Mouse (Mus musculus) kidney, embryonic 15.5 days (tissue): ENCODE data around the gene Ogfod2. TPM values are rescaled to one million over a fixed set of nuclear protein-coding genes. Genes with fewer than 3 reads are reported as not detected.

ENCODE experiments used
- ATAC-seq: fragments of 200-750 bp; cut with Nextera tagmentation; replicated peaks from 2 replicates; pipeline ENCODE4 v1.8.0; 2017; ENCODE audit warnings: moderate TSS enrichment; ENCODE audit not compliant: low FRiP score
- H3K27ac ChIP-seq: fragments of 300-500 bp; sonication (generic); 2 replicates; pipeline ENCODE4 v1.5.1; 2015; ENCODE audit warnings: mild to moderate bottlenecking, inconsistent platforms
- H3K27me3 ChIP-seq: fragments of 300-500 bp; sonication (generic); 2 replicates; pipeline ENCODE4 v1.6.1; 2015; ENCODE audit warnings: inconsistent platforms
- H3K36me3 ChIP-seq: fragments of 300-500 bp; sonication (generic); 2 replicates; pipeline ENCODE4 v1.6.1; 2015; ENCODE audit warnings: inconsistent platforms
- H3K4me1 ChIP-seq: fragments of 300-500 bp; sonication (generic); 2 replicates; pipeline ENCODE4 v1.6.1; 2015; ENCODE audit warnings: inconsistent platforms
- H3K4me2 ChIP-seq: fragments of 300-500 bp; sonication (generic); 2 replicates; pipeline ENCODE4 v1.6.1; 2015; ENCODE audit warnings: moderate library complexity, mild to moderate bottlenecking, inconsistent platforms
- H3K4me3 ChIP-seq: fragments of 300-500 bp; sonication (generic); replicated peaks from 2 replicates; pipeline ENCODE4 v1.5.1; 2015; ENCODE audit warnings: mild to moderate bottlenecking, inconsistent platforms
- H3K9ac ChIP-seq: fragments of 300-500 bp; sonication (generic); 2 replicates; pipeline ENCODE4 v1.6.1; 2015; ENCODE audit warnings: mild to moderate bottlenecking, inconsistent platforms
- H3K9me3 ChIP-seq: fragments of 300-500 bp; sonication (generic); replicated peaks from 2 replicates; pipeline ENCODE4 v1.6.1; 2016; ENCODE audit warnings: inconsistent platforms
- WGBS: fragments of 180-500 bp; shearing (Covaris S2); methylation state at CpG from one replicate; pipeline ENCODE4 v1.1.7; 2015; ENCODE audit warnings: mixed read lengths; 5-methylcytosine and 5-hydroxymethylcytosine counted together
- polyA plus RNA-seq: library from polyadenylated mRNA; unstranded; fragments of >200 nt; fragmentation: Nextera tagmentation; extraction: Ambion mirVana; gene quantifications from 2 replicates; pipeline ENCODE4 v1.2.1, GENCODE M21; 2015

Gene Ogfod2
- polyA plus RNA-seq, 1 experiment from 2014 or later, result 24.7 TPM

DNA sequence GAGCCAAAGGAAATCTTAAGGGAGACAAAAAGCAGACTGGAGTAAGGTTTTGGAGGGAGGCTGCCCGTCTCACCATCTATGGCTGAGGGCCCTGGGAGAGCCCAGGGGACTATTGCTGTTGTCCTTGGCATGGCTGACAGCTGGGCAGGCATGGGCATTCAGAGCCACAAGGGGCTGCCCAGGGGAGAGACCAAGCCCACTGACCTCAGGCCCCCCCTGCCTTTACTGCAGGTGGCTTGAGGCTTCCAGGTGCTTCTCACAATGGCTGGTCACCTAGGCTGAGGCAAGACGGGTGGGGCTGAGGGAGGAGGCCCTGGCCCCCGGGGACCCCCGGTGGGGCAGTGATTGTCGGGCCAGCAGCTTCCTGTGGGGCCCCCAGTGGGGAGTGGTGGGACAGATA is 7.1 kb downstream of the Ogfod2 start:
- no peaks in the 10 kb centered on the region for H3K9me3 ChIP-seq
- H3K27ac ChIP-seq, result no peak overlapping the region
- peaks cover 18% of the 10 kb centered on the region for H3K4me1 ChIP-seq
- H3K36me3 ChIP-seq, result peaks cover 78% of the 10 kb centered on the region
- WGBS, result 74% methylated on average over 5 of the region's 5 CpGs
- ATAC-seq, result no peak
- no peak overlapping the region for H3K9ac ChIP-seq
- no peaks in the 10 kb centered on the region for H3K27me3 ChIP-seq
- H3K4me3 ChIP-seq, result no peak overlapping the region
- H3K4me2 ChIP-seq, result no peak overlapping the region

DNA sequence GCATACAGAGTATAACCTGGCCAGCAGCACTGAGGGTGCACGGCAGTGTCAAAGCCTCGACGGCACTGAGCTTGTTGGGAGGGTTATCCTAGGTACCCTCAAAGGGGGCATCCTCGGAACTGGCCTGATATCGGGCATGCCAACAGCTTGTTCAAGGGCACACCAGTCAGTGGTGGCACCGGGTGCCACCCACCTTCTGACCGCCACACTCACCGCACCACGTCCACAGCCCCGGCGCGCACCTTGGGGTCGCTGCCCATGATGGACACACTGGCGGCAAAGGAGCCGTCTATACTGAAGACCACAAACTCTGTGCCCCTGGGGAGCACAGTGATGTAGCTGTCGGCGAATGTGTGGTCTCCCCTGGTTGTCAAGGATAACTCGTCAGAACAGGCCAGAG is 10.3 kb downstream of the Ogfod2 start:
- Histone ChIP-seq H3K36me3 (peaks cover 78% of the 10 kb centered on the region), H3K27me3 (no peaks in the 10 kb centered on the region), H3K9ac (no peak overlapping the region), H3K4me3 (no peak overlapping the region), H3K27ac (no peak overlapping the region), H3K4me2 (no peak overlapping the region), H3K9me3 (no peaks in the 10 kb centered on the region), H3K4me1 (peaks cover 2% of the 10 kb centered on the region)
- WGBS, result 89% methylated on average over 18 of the region's 18 CpGs
- no peak for ATAC-seq

DNA sequence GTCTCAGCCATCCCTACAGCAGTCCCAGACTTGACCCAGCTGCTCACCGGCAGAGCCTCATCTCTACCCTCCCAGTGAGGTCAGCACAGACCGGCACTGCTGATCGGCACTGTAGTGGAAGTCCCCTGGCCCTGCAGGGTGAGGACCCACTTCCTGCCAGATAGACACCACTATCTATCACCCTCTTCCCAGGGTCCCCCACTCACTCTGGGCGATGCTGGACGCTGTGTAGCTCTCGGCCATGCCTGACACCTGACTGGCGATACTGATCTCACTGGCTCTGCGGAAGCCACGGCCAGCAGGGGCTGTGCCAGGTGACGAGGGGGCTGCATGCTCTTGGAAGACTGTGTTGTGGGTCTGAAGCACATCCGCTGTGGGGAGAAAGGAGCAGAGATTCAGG is 13.0 kb downstream of the Ogfod2 start:
- H3K27me3 ChIP-seq, result no peaks in the 10 kb centered on the region
- 88% methylated on average over 11 of the region's 11 CpGs for WGBS
- no peak overlapping the region for H3K27ac ChIP-seq
- H3K4me1 ChIP-seq, result no peaks in the 10 kb centered on the region
- H3K4me2 ChIP-seq, result no peak overlapping the region
- peaks cover 73% of the 10 kb centered on the region for H3K36me3 ChIP-seq
- ATAC-seq, result no peak
- no peak overlapping the region for H3K4me3 ChIP-seq
- no peak overlapping the region for H3K9ac ChIP-seq
- H3K9me3 ChIP-seq, result no peaks in the 10 kb centered on the region

DNA sequence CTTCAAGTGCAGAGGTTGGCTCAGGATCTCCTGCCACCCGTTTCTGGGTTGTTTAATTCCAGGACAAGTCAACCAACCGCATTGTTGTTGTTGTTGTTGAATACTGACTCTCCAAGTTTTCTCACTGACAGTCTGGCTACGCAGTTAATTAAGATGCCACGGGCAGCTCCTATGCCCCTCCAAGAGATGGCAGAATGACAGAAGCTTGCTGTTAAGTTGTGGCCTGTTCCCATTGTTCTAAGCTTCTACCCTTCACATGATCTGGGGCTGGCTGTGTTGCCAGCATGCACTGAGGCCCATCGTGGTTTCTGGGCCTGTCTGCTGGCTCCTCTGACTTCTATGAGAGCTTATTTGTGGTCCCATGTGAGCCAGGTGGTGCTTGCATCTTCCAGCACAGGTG is 22.2 kb downstream of the Ogfod2 start:
- H3K36me3 ChIP-seq, result peaks cover 42% of the 10 kb centered on the region
- 87% methylated on average over 5 of the region's 5 CpGs for WGBS
- no peak overlapping the region for H3K4me3 ChIP-seq
- no peak overlapping the region for H3K9ac ChIP-seq
- H3K27ac ChIP-seq, result no peak overlapping the region
- H3K4me2 ChIP-seq, result no peak overlapping the region
- H3K9me3 ChIP-seq, result no peaks in the 10 kb centered on the region
- H3K4me1 ChIP-seq, result no peaks in the 10 kb centered on the region
- no peak for ATAC-seq
- H3K27me3 ChIP-seq, result no peaks in the 10 kb centered on the region

DNA sequence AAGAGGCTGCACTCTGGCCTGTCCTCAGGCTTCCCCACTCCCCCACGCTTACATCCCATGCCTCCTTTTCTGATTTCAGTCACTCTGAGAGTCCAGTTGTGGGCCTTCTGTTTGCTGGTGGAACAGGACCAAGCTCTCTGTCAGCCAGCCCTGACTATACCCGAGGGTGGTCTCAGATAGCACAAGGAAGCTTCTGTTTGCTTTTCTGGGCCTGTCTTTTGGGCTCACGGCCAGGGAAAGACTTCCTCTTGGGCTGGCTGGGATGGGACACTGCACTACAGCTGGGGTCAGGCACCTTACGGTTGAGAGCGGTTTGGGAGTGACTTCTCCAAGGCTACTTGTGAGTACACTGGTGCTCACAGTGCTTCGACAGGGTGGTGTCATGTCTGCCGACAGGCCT is 26.0 kb downstream of the Ogfod2 start:
- no peak overlapping the region for H3K4me2 ChIP-seq
- 72% methylated on average over 7 of the region's 7 CpGs for WGBS
- no peaks in the 10 kb centered on the region for H3K27me3 ChIP-seq
- no peaks in the 10 kb centered on the region for H3K9me3 ChIP-seq
- no peak for ATAC-seq
- H3K9ac ChIP-seq, result no peak overlapping the region
- H3K27ac ChIP-seq, result no peak overlapping the region
- H3K4me3 ChIP-seq, result no peak overlapping the region
- H3K4me1 ChIP-seq, result no peaks in the 10 kb centered on the region
- H3K36me3 ChIP-seq, result peaks cover 40% of the 10 kb centered on the region

- Histone ChIP-seq H3K27me3 (no peaks in the 10 kb centered on the region), H3K4me1 (no peaks in the 10 kb centered on the region), H3K36me3 (0 out of 2 replicates have a peak, but pooled peaks cover 2% of the 10 kb centered on the region), H3K4me2 (no peak overlapping the region), H3K9me3 (no peaks in the 10 kb centered on the region), H3K27ac (no peak overlapping the region), H3K9ac (no peak overlapping the region), H3K4me3 (no peak overlapping the region)
- 58% methylated on average over 5 of the region's 5 CpGs for WGBS
- ATAC-seq, result no peak
Observed at GRCm38 (mm10) chr5:124149028-124149427, 36.9 kb downstream of the Ogfod2 start.

- no peak overlapping the region for H3K27ac ChIP-seq
- no peaks in the 10 kb centered on the region for H3K9me3 ChIP-seq
- no peak for ATAC-seq
- WGBS, result 86% methylated on average over 7 of the region's 7 CpGs
- no peak overlapping the region for H3K4me3 ChIP-seq
- no peaks in the 10 kb centered on the region for H3K27me3 ChIP-seq
- no peaks in the 10 kb centered on the region for H3K4me1 ChIP-seq
- 0 out of 2 replicates have a peak, but pooled peaks cover 2% of the 10 kb centered on the region for H3K36me3 ChIP-seq
- H3K9ac ChIP-seq, result no peak overlapping the region
- H3K4me2 ChIP-seq, result no peak overlapping the region
Observed at GRCm38 (mm10) chr5:124150895-124151294, 38.8 kb downstream of the Ogfod2 start.

DNA sequence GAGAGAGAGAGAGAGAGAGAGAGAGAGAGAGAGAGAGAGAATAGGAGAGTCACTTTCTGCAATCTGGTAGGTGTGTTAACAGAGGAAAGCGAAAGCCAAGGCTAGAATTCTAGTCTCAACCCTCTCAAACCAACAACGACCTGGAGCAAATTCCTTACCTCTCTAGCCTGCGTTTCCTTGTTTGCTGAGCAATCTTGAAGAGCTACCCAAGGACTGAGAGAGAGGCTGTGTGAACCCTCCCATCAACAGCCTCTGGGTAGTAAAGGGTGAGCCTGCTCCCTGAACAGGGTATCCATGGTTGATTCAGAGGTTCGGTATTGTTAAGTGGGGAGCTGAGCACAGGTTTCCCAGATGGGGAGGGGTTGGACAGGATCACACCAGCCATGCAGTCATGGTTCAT is 40.6 kb downstream of the Ogfod2 start:
- no peak for ATAC-seq
- H3K9ac ChIP-seq, result no peak overlapping the region
- no peak overlapping the region for H3K27ac ChIP-seq
- H3K9me3 ChIP-seq, result no peaks in the 10 kb centered on the region
- H3K4me1 ChIP-seq, result no peaks in the 10 kb centered on the region
- H3K4me2 ChIP-seq, result no peak overlapping the region
- H3K4me3 ChIP-seq, result no peak overlapping the region
- 0 out of 2 replicates have a peak, but pooled peaks cover 2% of the 10 kb centered on the region for H3K36me3 ChIP-seq
- no peaks in the 10 kb centered on the region for H3K27me3 ChIP-seq
- WGBS, result 78% methylated on average over 4 of the region's 4 CpGs

DNA sequence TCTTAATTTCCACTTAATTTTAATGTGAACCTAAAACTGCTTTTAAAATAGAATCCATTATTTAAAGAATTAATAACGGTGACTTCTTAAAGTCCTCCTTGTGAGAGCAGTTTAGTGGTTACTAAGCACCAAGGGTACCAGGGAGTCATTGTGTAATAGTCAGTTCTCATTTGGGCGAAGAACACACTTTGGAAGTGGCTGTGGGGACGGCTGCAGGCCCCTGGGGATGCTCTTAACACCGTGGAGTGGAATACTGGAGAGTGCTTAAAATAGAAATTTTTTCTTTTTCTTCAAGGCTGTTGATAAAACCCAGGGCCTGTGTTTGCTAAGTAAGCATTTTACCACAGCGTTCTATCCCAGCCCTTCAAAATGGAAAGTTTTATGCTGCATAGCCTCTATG is 43.8 kb downstream of the Ogfod2 start:
- H3K4me3 ChIP-seq, result no peak overlapping the region
- H3K36me3 ChIP-seq, result 0 out of 2 replicates have a peak, but pooled peaks cover 2% of the 10 kb centered on the region
- no peaks in the 10 kb centered on the region for H3K27me3 ChIP-seq
- 82% methylated on average over 5 of the region's 5 CpGs for WGBS
- no peaks in the 10 kb centered on the region for H3K4me1 ChIP-seq
- H3K4me2 ChIP-seq, result no peak overlapping the region
- H3K9me3 ChIP-seq, result no peaks in the 10 kb centered on the region
- no peak overlapping the region for H3K9ac ChIP-seq
- H3K27ac ChIP-seq, result no peak overlapping the region
- ATAC-seq, result no peak

DNA sequence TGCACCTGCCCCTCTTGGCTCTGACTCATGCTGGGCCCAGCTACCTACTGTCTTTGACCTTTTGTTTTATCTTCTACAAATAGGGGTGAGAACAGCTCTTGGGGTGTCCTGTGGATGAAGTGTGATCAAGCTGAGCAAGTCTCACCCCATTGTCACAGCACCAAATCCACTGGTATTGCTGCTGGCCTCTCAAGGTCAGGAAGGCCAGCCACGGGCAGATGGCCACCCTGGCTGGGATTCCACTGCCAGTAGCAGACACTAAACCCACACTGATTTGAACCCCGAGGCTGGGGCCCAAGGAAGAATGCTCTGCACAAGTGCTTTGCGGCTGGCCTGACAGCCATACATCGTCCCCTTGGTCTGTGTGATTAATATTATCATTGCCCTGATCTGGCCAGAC is 46.2 kb downstream of the Ogfod2 start:
- Histone ChIP-seq H3K4me3 (no peak overlapping the region), H3K27me3 (no peaks in the 10 kb centered on the region), H3K9me3 (no peaks in the 10 kb centered on the region), H3K36me3 (no peaks in the 10 kb centered on the region), H3K4me2 (no peak overlapping the region), H3K9ac (no peak overlapping the region), H3K4me1 (peaks cover 13% of the 10 kb centered on the region; the same call in 1 of the 2 replicates), H3K27ac (no peak overlapping the region)
- no peak for ATAC-seq
- WGBS, result 71% methylated on average over 4 of the region's 4 CpGs

- H3K36me3 ChIP-seq, result no peaks in the 10 kb centered on the region
- no peak overlapping the region for H3K27ac ChIP-seq
- H3K27me3 ChIP-seq, result no peaks in the 10 kb centered on the region
- ATAC-seq, result no peak
- 31% methylated on average over 7 of the region's 7 CpGs for WGBS
- no peak overlapping the region for H3K4me2 ChIP-seq
- no peaks in the 10 kb centered on the region for H3K9me3 ChIP-seq
- H3K4me1 ChIP-seq, result peaks cover 24% of the 10 kb centered on the region
- no peak overlapping the region for H3K9ac ChIP-seq
- H3K4me3 ChIP-seq, result no peak overlapping the region
Observed at GRCm38 (mm10) chr5:124159453-124159852, 47.4 kb downstream of the Ogfod2 start.

GRCm38 (mm10) chr5:124161831-124162230 is 49.7 kb downstream of the Ogfod2 start:
- ATAC-seq, result no peak
- Histone ChIP-seq H3K27me3 (no peaks in the 10 kb centered on the region), H3K9ac (no peak overlapping the region), H3K4me1 (peaks cover 48% of the 10 kb centered on the region), H3K27ac (no peak overlapping the region), H3K36me3 (no peaks in the 10 kb centered on the region), H3K4me3 (no peak overlapping the region), H3K9me3 (no peaks in the 10 kb centered on the region), H3K4me2 (no peak overlapping the region)
- 61% methylated on average over 10 of the region's 10 CpGs for WGBS

DNA sequence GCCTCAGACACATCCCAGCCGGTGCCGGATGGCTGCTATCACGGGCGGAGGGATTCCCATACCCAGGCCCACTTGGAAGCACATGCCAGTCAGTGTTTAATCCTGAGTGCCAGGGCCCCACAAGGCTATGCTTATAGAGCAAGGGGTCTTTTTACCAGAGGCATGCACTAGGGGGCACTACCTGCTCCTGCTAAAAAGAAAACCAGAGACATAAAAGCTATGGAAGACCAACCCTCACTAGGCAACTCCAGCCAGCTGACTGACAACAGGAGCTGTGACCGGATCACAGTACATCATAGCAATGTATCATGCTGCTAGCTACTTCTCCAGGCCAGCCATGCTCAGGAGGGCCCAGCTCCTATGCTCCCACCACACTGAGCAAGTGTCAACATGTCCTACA is 50.5 kb downstream of the Ogfod2 start:
- 59% methylated on average over 5 of the region's 5 CpGs for WGBS
- H3K4me3 ChIP-seq, result no peak overlapping the region
- no peak overlapping the region for H3K4me2 ChIP-seq
- ATAC-seq, result no peak
- no peaks in the 10 kb centered on the region for H3K27me3 ChIP-seq
- no peak overlapping the region for H3K9ac ChIP-seq
- no peak overlapping the region for H3K27ac ChIP-seq
- H3K9me3 ChIP-seq, result no peaks in the 10 kb centered on the region
- H3K36me3 ChIP-seq, result no peaks in the 10 kb centered on the region
- peaks cover 55% of the 10 kb centered on the region for H3K4me1 ChIP-seq
